Mouse (Mus musculus): Measurements from ENCODE around the gene Rab39b. TPM values are rescaled to one million over a fixed set of nuclear protein-coding genes. Genes with fewer than 3 reads are reported as not detected.

The Rab39b gene
- polyA plus RNA-seq (2012; ENCODE audit: insufficient read depth, insufficient read length, missing spikeins), result not detected in 2 replicates

DNA sequence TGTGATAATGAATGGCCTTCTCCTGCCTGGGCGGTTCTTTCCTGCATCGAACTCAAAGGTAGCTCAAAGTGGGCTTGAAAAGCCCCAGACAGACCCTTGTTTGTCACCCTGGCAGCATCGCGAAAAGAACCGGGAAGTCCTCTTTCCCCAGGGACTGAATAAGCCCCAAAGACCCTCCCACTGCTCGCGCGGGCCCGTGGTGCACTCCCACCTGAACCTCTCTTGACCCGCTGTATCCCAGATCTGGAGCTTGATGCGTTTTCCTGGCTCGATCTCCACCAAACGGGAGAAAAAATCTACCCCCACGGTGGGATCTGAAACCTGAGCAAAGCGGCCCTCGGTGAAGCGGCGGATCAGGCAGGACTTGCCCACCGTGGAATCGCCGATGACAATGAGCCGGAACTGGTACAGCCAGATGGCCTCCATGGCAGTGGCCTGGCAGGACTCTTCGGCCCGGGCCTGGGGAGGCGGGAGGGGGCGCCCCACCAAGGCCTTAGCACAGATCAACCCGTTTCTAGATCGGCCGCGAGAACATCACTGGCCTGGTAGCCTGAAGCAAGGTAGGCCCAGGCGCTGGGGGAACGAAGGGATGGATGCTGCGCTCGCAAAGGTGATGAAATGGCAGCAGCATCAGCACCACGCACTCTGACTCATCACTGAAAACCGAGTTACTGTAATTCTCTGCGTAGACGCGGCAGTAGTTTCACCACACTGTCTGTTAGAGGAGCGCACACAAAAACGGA lies at the start of gene Rab39b:
Gene Rab39b, minus strand, starts transcription at position 650 of the 743 bp plus-strand sequence.
- Histone ChIP-seq H3K4me3 (ENCODE audit: insufficient read depth, low read length) (no peak within 1 kb of the TSS), H3K4me1 (ENCODE audit: control insufficient read depth, insufficient read depth, low read length) (no peaks in the 10 kb centered on the region), H3K27ac (ENCODE audit: insufficient read depth, low read depth, low read length) (no peak within 1 kb of the TSS)
- no peak for TF ChIP-seq POLR2A (IDR thresholded peaks at IDR 0.05; ENCODE audit: borderline replicate concordance, low read depth, low read length)

DNA sequence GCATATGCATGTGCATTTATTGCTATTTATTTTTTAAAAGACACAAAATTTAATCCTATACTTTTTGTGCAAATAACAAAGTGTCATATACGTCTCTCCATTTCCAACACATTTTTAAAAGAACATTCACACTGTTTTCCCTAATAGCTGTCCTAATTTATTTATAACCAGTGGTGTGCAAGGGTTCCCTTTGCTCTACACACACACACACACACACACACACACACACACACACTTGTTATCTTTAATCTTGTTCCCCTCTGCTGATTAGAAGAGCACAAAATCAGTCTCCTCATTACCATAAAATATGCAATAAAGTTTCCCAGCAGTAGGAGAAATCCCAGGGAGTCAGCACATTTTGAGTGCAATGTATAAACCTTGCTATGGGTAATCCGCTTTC lies 508 bp upstream of the Rab39b start:
- no peak for TF ChIP-seq POLR2A (IDR thresholded peaks at IDR 0.05; ENCODE audit: borderline replicate concordance, low read depth, low read length)
- no peak for TF ChIP-seq CTCF (IDR thresholded peaks at IDR 0.05; ENCODE audit: low read depth, low read length)

More for the DNA sequence above, 508 bp upstream of the Rab39b start:
- no peaks in the 10 kb centered on the region for H3K4me1 ChIP-seq (ENCODE audit: control insufficient read depth, insufficient read depth, low read length)
- H3K4me3 ChIP-seq (ENCODE audit: insufficient read depth, low read length), result no peak overlapping the region
- no peak overlapping the region for H3K27ac ChIP-seq (ENCODE audit: insufficient read depth, low read depth, low read length)

Other genes starting within 250 kb of the Rab39b start
- 92.1 and 98.0 TPM in 2 replicates for gene Fundc2, start 195.8 kb downstream of the Rab39b start, polyA plus RNA-seq (2012; ENCODE audit: insufficient read depth, insufficient read length, missing spikeins)
- gene F8, start 195.6 kb downstream of the Rab39b start, polyA plus RNA-seq (2012; ENCODE audit: insufficient read depth, insufficient read length, missing spikeins), result 0.12 and 0.15 TPM in 2 replicates
- 17.7 and 17.9 TPM in 2 replicates for gene Cmc4, start 161.6 kb downstream of the Rab39b start, polyA plus RNA-seq (2012; ENCODE audit: insufficient read depth, insufficient read length, missing spikeins)
- 13.1 and 13.2 TPM in 2 replicates for gene Mtcp1, start 161.6 kb downstream of the Rab39b start, polyA plus RNA-seq (2012; ENCODE audit: insufficient read depth, insufficient read length, missing spikeins)
- gene Brcc3, start 161.6 kb downstream of the Rab39b start, polyA plus RNA-seq (2012; ENCODE audit: insufficient read depth, insufficient read length, missing spikeins), result 24.0 and 25.0 TPM in 2 replicates
- 45.8 and 50.7 TPM in 2 replicates for gene Vbp1, start 63.9 kb downstream of the Rab39b start, polyA plus RNA-seq (2012; ENCODE audit: insufficient read depth, insufficient read length, missing spikeins)

All from bone marrow macrophage, adult 2 months (primary cell).